Mouse (Mus musculus): ENCODE measurements around the gene Piezo1. TPM values are rescaled to one million over a fixed set of nuclear protein-coding genes. Genes with fewer than 3 reads are reported as not detected.

Piezo1 gene
- polyA plus RNA-seq, 1 experiment, result 107 TPM

DNA sequence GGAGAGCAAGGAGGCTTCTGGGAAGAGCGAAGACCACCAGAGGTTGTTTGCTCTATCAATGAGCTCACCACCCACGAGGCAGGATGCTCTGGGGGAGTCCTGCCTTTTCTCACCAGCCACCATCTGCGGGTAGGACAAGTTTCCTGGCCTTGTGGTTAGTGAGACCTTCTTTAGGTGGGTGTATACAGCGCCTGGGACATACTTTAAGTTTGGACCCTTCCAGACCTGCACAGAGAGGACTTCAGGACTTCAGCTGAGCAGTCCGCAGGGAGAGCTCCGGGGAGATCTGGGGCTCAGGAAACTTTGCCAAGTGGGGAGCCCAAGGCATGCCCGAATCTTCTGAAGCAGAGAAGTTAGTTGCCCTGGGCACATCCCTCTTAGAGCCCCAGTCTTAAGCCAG, 91.1 kb downstream of the Piezo1 start:
- no peaks in the 10 kb centered on the region for H3K79me3 ChIP-seq (ENCODE audit: low read depth)
- H3K4me3 ChIP-seq (ENCODE audit: insufficient read depth, poor library complexity, severe bottlenecking), result no peak overlapping the region
- no peaks in the 10 kb centered on the region for H3K79me2 ChIP-seq (ENCODE audit: control insufficient read depth, insufficient read depth)
- peaks cover 8% of the 10 kb centered on the region for H3K27me3 ChIP-seq (ENCODE audit: control insufficient read depth, insufficient read depth, insufficient read length)
- no peak overlapping the region for H3ac ChIP-seq (ENCODE audit: control insufficient read depth, insufficient read length, low read depth)
- H3K36me3 ChIP-seq (ENCODE audit: control insufficient read depth, insufficient read depth), result no peaks in the 10 kb centered on the region
- TF ChIP-seq CTCF (IDR thresholded peaks at IDR 0.05; ENCODE audit: control insufficient read depth, insufficient read depth, insufficient read length) (no peak), MAX (IDR thresholded peaks at IDR 0.05) (no peak)

DNA sequence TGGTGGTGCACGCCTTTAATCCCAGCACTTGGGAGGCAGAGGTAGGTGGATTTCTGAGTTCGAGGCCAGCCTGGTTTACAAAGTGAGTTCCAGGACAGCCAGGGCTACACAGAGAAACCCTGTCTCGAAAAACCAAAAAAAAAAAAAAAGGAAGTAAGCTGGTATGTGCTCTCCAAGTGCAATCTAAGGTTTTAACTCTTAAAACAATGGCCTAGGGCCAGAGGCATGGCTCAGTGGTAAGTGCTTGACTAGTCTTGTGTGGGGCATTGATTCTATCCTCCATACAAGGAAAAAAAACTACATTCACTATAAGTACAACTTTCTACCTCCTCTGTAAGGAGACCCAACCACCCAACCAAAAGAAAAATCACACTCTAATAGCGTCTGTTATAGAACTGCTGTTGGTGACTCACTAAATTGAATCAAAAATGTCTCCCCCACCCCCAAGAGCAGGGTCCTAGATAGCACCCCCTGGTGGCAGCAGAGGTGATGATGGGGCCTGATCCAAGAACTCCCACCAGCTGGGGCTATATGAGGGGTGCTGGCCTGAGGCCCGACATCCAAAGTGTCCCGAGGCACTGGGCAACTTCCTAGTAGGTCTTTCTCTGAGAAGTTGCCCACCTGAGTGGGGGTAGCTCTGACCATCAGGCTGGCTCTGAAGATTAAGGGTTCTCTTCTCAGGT, 91.8 kb downstream of the Piezo1 start:
- TF ChIP-seq CTCF (IDR thresholded peaks at IDR 0.05; ENCODE audit: control insufficient read depth, insufficient read depth, insufficient read length), result no peak
- TF ChIP-seq CEBPB (IDR thresholded peaks at IDR 0.05; ENCODE audit: low read depth), result no peak
- no peak for TF ChIP-seq MYOD1 (IDR thresholded peaks at IDR 0.05; ENCODE audit: control insufficient read depth, insufficient read length, low read depth)
- TF ChIP-seq USF1 (IDR thresholded peaks at IDR 0.05; ENCODE audit: low read depth), result no peak
- TF ChIP-seq MAX (IDR thresholded peaks at IDR 0.05), result no peak
- TF ChIP-seq MYOG (IDR thresholded peaks at IDR 0.05; ENCODE audit: control insufficient read depth, extremely low read depth, insufficient read length), result no peak
- no peak for TF ChIP-seq FOSL1 (IDR thresholded peaks at IDR 0.05; ENCODE audit: insufficient read depth, low read length, poor library complexity, severe bottlenecking)
- Histone ChIP-seq H3K27me3 (ENCODE audit: control insufficient read depth, insufficient read depth, insufficient read length) (peaks cover 14% of the 10 kb centered on the region), H3K79me3 (ENCODE audit: low read depth) (no peaks in the 10 kb centered on the region), H3ac (ENCODE audit: control insufficient read depth, insufficient read length, low read depth) (no peak overlapping the region), H3K36me3 (ENCODE audit: control insufficient read depth, insufficient read depth) (no peaks in the 10 kb centered on the region), H3K4me3 (ENCODE audit: insufficient read depth, poor library complexity, severe bottlenecking) (no peak overlapping the region), H3K79me2 (ENCODE audit: control insufficient read depth, insufficient read depth) (no peaks in the 10 kb centered on the region)

DNA sequence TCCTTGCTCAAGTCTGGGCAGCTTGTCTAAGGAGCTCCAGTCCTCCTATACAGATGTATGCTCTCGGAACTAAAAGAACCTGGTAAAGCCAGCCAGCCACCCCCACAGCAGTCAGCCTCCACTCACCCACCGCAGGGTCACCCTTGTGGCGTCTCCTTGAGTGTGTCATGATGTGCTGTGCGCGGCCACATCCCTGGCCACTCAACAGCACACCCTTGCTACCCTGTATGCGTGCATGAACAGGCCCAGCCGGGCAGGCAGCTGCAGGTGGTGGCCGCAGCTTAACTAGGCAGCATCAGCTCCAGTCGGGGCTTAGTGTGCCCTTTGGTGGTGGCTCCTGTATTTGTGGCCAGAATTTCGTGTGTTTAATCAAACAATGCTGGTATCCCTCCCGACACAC, 94.0 kb downstream of the Piezo1 start:
- TF ChIP-seq MYOD1 (IDR thresholded peaks at IDR 0.05; ENCODE audit: control insufficient read depth, insufficient read length, low read depth), result no peak
- TF ChIP-seq USF1 (IDR thresholded peaks at IDR 0.05; ENCODE audit: low read depth), result no peak
- TF ChIP-seq CEBPB (IDR thresholded peaks at IDR 0.05; ENCODE audit: low read depth), result no peak
- TF ChIP-seq MAX (IDR thresholded peaks at IDR 0.05), result no peak
- TF ChIP-seq CTCF (IDR thresholded peaks at IDR 0.05; ENCODE audit: control insufficient read depth, insufficient read depth, insufficient read length), result no peak
- TF ChIP-seq MYOG (IDR thresholded peaks at IDR 0.05; ENCODE audit: control insufficient read depth, extremely low read depth, insufficient read length), result no peak
- TF ChIP-seq FOSL1 (IDR thresholded peaks at IDR 0.05; ENCODE audit: insufficient read depth, low read length, poor library complexity, severe bottlenecking), result no peak
- Histone ChIP-seq H3ac (ENCODE audit: control insufficient read depth, insufficient read length, low read depth) (no peak overlapping the region), H3K79me3 (ENCODE audit: low read depth) (no peaks in the 10 kb centered on the region), H3K36me3 (ENCODE audit: control insufficient read depth, insufficient read depth) (no peaks in the 10 kb centered on the region), H3K4me3 (ENCODE audit: insufficient read depth, poor library complexity, severe bottlenecking) (no peak overlapping the region), H3K79me2 (ENCODE audit: control insufficient read depth, insufficient read depth) (no peaks in the 10 kb centered on the region), H3K27me3 (ENCODE audit: control insufficient read depth, insufficient read depth, insufficient read length) (peaks cover 30% of the 10 kb centered on the region)

DNA sequence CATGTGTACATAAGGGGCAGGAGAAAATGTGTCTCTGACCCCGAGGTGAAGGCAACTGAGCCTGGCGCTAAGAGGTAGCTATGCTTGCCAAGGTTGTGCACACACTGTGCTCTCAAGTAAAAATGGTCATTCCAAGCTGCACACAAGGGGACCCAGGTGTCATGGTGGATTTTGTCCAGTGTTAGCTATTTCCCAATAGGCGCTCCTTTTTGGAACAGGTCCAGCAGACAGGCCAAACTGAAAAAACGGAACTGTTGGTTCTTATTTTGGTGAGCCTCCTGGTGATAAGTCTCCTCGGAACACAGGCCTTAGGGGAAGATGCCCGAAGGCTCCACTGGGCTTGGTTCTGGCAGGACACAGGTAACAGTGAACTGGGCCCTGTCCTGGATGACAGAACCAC, 96.7 kb downstream of the Piezo1 start:
- Histone ChIP-seq H3K79me2 (ENCODE audit: control insufficient read depth, insufficient read depth) (no peaks in the 10 kb centered on the region), H3K36me3 (ENCODE audit: control insufficient read depth, insufficient read depth) (no peaks in the 10 kb centered on the region), H3ac (ENCODE audit: control insufficient read depth, insufficient read length, low read depth) (no peak overlapping the region), H3K27me3 (ENCODE audit: control insufficient read depth, insufficient read depth, insufficient read length) (peaks cover 39% of the 10 kb centered on the region), H3K4me3 (ENCODE audit: insufficient read depth, poor library complexity, severe bottlenecking) (no peak overlapping the region), H3K79me3 (ENCODE audit: low read depth) (no peaks in the 10 kb centered on the region)
- TF ChIP-seq MAX (IDR thresholded peaks at IDR 0.05) (no peak), FOSL1 (IDR thresholded peaks at IDR 0.05; ENCODE audit: insufficient read depth, low read length, poor library complexity, severe bottlenecking) (no peak), MYOD1 (IDR thresholded peaks at IDR 0.05; ENCODE audit: control insufficient read depth, insufficient read length, low read depth) (no peak), MYOG (IDR thresholded peaks at IDR 0.05; ENCODE audit: control insufficient read depth, extremely low read depth, insufficient read length) (no peak), CEBPB (IDR thresholded peaks at IDR 0.05; ENCODE audit: low read depth) (no peak), CTCF (IDR thresholded peaks at IDR 0.05; ENCODE audit: control insufficient read depth, insufficient read depth, insufficient read length) (no peak), USF1 (IDR thresholded peaks at IDR 0.05; ENCODE audit: low read depth) (no peak)

DNA sequence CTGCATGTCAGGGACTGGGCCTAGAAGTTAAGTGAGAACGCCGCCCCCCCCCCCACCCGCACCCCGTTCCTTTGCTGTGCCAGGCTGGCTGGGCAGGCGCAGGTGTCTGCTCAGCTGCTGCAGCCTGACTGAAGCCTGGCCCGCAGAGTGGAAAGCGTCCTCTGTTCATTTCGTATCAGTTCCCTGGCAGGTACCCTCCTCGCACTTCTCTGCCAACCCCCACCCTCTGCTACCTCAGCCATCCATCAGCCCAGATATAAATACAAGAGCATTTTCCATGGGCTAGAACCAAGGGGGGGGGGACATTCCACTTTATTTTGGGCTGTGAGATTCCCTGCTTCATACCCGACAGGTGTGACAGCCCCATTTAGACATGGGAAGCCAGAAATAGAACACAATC, 99.0 kb downstream of the Piezo1 start:
- TF ChIP-seq CEBPB (IDR thresholded peaks at IDR 0.05; ENCODE audit: low read depth), result no peak
- Histone ChIP-seq H3ac (ENCODE audit: control insufficient read depth, insufficient read length, low read depth) (no peak overlapping the region), H3K4me3 (ENCODE audit: insufficient read depth, poor library complexity, severe bottlenecking) (no peak overlapping the region), H3K36me3 (ENCODE audit: control insufficient read depth, insufficient read depth) (no peaks in the 10 kb centered on the region), H3K79me3 (ENCODE audit: low read depth) (no peaks in the 10 kb centered on the region), H3K79me2 (ENCODE audit: control insufficient read depth, insufficient read depth) (no peaks in the 10 kb centered on the region), H3K27me3 (ENCODE audit: control insufficient read depth, insufficient read depth, insufficient read length) (peaks cover 47% of the 10 kb centered on the region)

DNA sequence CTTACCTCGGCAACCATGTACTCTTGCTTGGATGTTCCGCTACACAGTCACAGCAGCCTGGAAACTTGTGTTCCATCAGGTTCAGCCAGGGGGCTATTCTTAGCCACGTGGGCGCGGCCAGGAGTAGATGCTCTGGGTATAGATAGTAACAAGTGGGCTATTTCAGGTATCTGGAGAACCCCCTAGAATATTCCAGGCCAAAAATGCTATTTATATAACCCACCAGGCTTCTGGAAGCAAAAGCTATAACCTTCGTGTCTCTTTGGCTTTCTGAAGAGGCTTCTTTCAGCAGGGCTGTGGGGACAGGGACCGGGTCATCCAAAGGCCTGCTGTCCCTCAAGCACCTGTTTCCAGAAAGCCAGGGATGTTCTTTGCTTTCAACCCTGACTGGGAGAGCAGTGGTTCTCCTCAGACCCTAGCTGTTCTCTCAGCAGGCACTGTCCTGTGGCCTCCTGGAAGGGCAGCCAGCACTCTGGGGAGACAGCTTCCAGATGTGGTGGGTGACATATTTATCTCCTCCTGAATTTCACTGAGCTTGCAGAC, 99.9 kb downstream of the Piezo1 start:
- Histone ChIP-seq H3ac (ENCODE audit: control insufficient read depth, insufficient read length, low read depth) (no peak overlapping the region), H3K36me3 (ENCODE audit: control insufficient read depth, insufficient read depth) (no peaks in the 10 kb centered on the region), H3K79me2 (ENCODE audit: control insufficient read depth, insufficient read depth) (no peaks in the 10 kb centered on the region), H3K27me3 (ENCODE audit: control insufficient read depth, insufficient read depth, insufficient read length) (peaks cover 46% of the 10 kb centered on the region), H3K4me3 (ENCODE audit: insufficient read depth, poor library complexity, severe bottlenecking) (no peak overlapping the region), H3K79me3 (ENCODE audit: low read depth) (no peaks in the 10 kb centered on the region)
- no peak for TF ChIP-seq USF1 (IDR thresholded peaks at IDR 0.05; ENCODE audit: low read depth)
- no peak for TF ChIP-seq CTCF (IDR thresholded peaks at IDR 0.05; ENCODE audit: control insufficient read depth, insufficient read depth, insufficient read length)
- no peak for TF ChIP-seq MAX (IDR thresholded peaks at IDR 0.05)
- TF ChIP-seq CEBPB (IDR thresholded peaks at IDR 0.05; ENCODE audit: low read depth), result no peak
- TF ChIP-seq MYOD1 (IDR thresholded peaks at IDR 0.05; ENCODE audit: control insufficient read depth, insufficient read length, low read depth), result no peak
- TF ChIP-seq FOSL1 (IDR thresholded peaks at IDR 0.05; ENCODE audit: insufficient read depth, low read length, poor library complexity, severe bottlenecking), result no peak
- TF ChIP-seq MYOG (IDR thresholded peaks at IDR 0.05; ENCODE audit: control insufficient read depth, extremely low read depth, insufficient read length), result no peak
